Comparison of ENCODE assay signal across 9 mouse cellular contexts in genomic region chr6:48645660-48646308, GRCm38 (mm10). TPM values are rescaled to one million over a fixed set of nuclear protein-coding genes. Genes with fewer than 3 reads are reported as not detected.
DNase-seq lines count a peak whose midpoint lies in the region; ATAC-seq and TF ChIP-seq lines count a peak whose summit lies in the region.
"Had no signal": no experiment of that assay in that cellular context is flagged by ENCODE, and none has a peak within 500 bp of the region (broad histone marks: within the 10 kb centered on the region; RNA-seq: fewer than 3 reads in every experiment).

No protein-coding gene starts in this region.

- H3K4me1 ChIP-seq in forebrain, embryonic 10.5 days: no peaks in the 10 kb centered on the region
- H3K4me1 ChIP-seq in forebrain, embryonic 13.5 days: no peaks in the 10 kb centered on the region
- H3K4me1 ChIP-seq in midbrain, embryonic 15.5 days: no peaks in the 10 kb centered on the region

- DNase-seq in forebrain, embryonic 10.5 days (ENCODE audit: extremely low spot score, low spot score): peak; percentile 61
- DNase-seq in brain, embryonic 14.5 days (ENCODE audit: low read depth): peak; percentile 81
- peak; percentile 73 for DNase-seq in gastrocnemius, adult 18-20 months (ENCODE audit: low spot score)
- DNase-seq in induced T-regulatory cell, adult 2 months (ENCODE audit: low read depth): peak; percentile 93
- peak; percentile 50 to 82 for DNase-seq in left cerebral cortex, postnatal 14 days (ENCODE audit: low spot score in 2 of 2)
- peak; percentile 64 to 84 for DNase-seq in spleen, postnatal 4 days (ENCODE audit: low spot score in 2 of 2)

- H3K9ac ChIP-seq in forebrain, embryonic 13.5 days: no peak overlapping the region
- no peak overlapping the region for H3K9ac ChIP-seq in midbrain, embryonic 15.5 days
- H3K9ac ChIP-seq: lung, embryonic 15.5 days had no signal

- H3K27me3 ChIP-seq in forebrain, embryonic 10.5 days (ENCODE audit: poor library complexity, severe bottlenecking): no peaks in the 10 kb centered on the region
- H3K27me3 ChIP-seq in forebrain, embryonic 13.5 days: no peaks in the 10 kb centered on the region
- no peaks in the 10 kb centered on the region for H3K27me3 ChIP-seq in midbrain, embryonic 15.5 days (replicated peaks)
- H3K27me3 ChIP-seq: lung, embryonic 15.5 days had no signal

- no peak overlapping the region for H3K27ac ChIP-seq in forebrain, embryonic 10.5 days
- no peak overlapping the region for H3K27ac ChIP-seq in forebrain, embryonic 13.5 days
- H3K27ac ChIP-seq in midbrain, embryonic 15.5 days: no peak overlapping the region
- H3K27ac ChIP-seq: lung, embryonic 15.5 days had no signal

- WGBS in forebrain, embryonic 10.5 days: 20% methylated on average over 12 of the region's 12 CpGs
- 12% methylated on average over 12 of the region's 12 CpGs for WGBS in forebrain, embryonic 13.5 days
- WGBS in midbrain, embryonic 15.5 days: 14% methylated on average over 12 of the region's 12 CpGs

- peak; percentile 87 for TF ChIP-seq CTCF in brain, embryonic 14.5 days (IDR thresholded peaks at IDR 0.05; ENCODE audit: borderline replicate concordance, extremely low read depth, insufficient read depth, insufficient read length)

- no peaks in the 10 kb centered on the region for H3K36me3 ChIP-seq in forebrain, embryonic 10.5 days (replicated peaks)
- no peaks in the 10 kb centered on the region for H3K36me3 ChIP-seq in forebrain, embryonic 13.5 days (ENCODE audit: poor library complexity, severe bottlenecking)
- H3K36me3 ChIP-seq in midbrain, embryonic 15.5 days (replicated peaks): no peaks in the 10 kb centered on the region
- H3K36me3 ChIP-seq: lung, embryonic 15.5 days had no signal

- H3K9me3 ChIP-seq in forebrain, embryonic 10.5 days: no peaks in the 10 kb centered on the region
- no peaks in the 10 kb centered on the region for H3K9me3 ChIP-seq in forebrain, embryonic 13.5 days (replicated peaks)
- no peaks in the 10 kb centered on the region for H3K9me3 ChIP-seq in midbrain, embryonic 15.5 days
- H3K9me3 ChIP-seq: lung, embryonic 15.5 days had no signal

- no peak for ATAC-seq in forebrain, embryonic 13.5 days
- 0 out of 2 replicates have a peak, but pooled peaks have one; percentile 33 for ATAC-seq in midbrain, embryonic 15.5 days (replicated peaks)

- intact Hi-C loops in left cerebral cortex, postnatal 14 days (cut with DNase I): loop anchor here (1.0 to 10.0 kb wide), 3 partner anchors 101 to 312 kb away; no protein-coding TSS in a partner anchor

- no peak overlapping the region for H3K4me2 ChIP-seq in forebrain, embryonic 13.5 days
- H3K4me2 ChIP-seq in midbrain, embryonic 15.5 days: no peak overlapping the region
- H3K4me2 ChIP-seq: lung, embryonic 15.5 days had no signal

- no peak overlapping the region for H3K4me3 ChIP-seq in forebrain, embryonic 10.5 days
- no peak overlapping the region for H3K4me3 ChIP-seq in forebrain, embryonic 13.5 days
- no peak overlapping the region for H3K4me3 ChIP-seq in midbrain, embryonic 15.5 days
- H3K4me3 ChIP-seq: lung, embryonic 15.5 days had no signal

- TF ChIP-seq POLR2A in brain, embryonic 14.5 days (IDR thresholded peaks at IDR 0.05; ENCODE audit: borderline replicate concordance, extremely low read depth, insufficient read depth, insufficient read length, poor library complexity, severe bottlenecking): no peak

RNA-seq across cellular contexts. Expression of gene Gimap8, which starts 1.2 kb away (rescaled TPM):
- 0.31 and 0.33 TPM in 2 replicates for polyA plus RNA-seq in forebrain, embryonic 10.5 days (2016; fragmentation: Nextera tagmentation; extraction: Ambion mirVana)
- 0.19 and 0.28 TPM in 2 replicates for polyA plus RNA-seq in forebrain, embryonic 13.5 days (2015; fragmentation: Nextera tagmentation; extraction: Ambion mirVana)
- 0.81 and 1.6 TPM in 2 replicates for polyA plus RNA-seq in brain, embryonic 14.5 days (2012; rRNA removed)
- 1 to 10 TPM; 1.3 to 2.5 TPM for total RNA-seq in gastrocnemius, adult 18-20 months (2021)
- total RNA-seq in left cerebral cortex, postnatal 14 days (2021): under 1 TPM; 0.97 to 0.99 TPM
- 0.52 and 0.86 TPM in 2 replicates for polyA plus RNA-seq in midbrain, embryonic 15.5 days (2015; fragmentation: Nextera tagmentation; extraction: Ambion mirVana)

RNA-seq across cellular contexts. Expression of gene AI854703, which starts 19.2 kb away (rescaled TPM):
- 0.46 and 0.83 TPM in 2 replicates for polyA plus RNA-seq in forebrain, embryonic 10.5 days (2016; fragmentation: Nextera tagmentation; extraction: Ambion mirVana)
- 3.1 and 5.4 TPM in 2 replicates for polyA plus RNA-seq in forebrain, embryonic 13.5 days (2015; fragmentation: Nextera tagmentation; extraction: Ambion mirVana)
- polyA plus RNA-seq in brain, embryonic 14.5 days (2012; rRNA removed): 11.0 and 14.0 TPM in 2 replicates
- under 1 TPM; 0.76 to 0.78 TPM for total RNA-seq in gastrocnemius, adult 18-20 months (2021)
- total RNA-seq in left cerebral cortex, postnatal 14 days (2021): 10 to 100 TPM; 15.6 to 18.4 TPM
- 20.9 and 23.8 TPM in 2 replicates for polyA plus RNA-seq in midbrain, embryonic 15.5 days (2015; fragmentation: Nextera tagmentation; extraction: Ambion mirVana)

RNA-seq across cellular contexts. Expression of gene Gimap9, which starts 30.1 kb away (rescaled TPM):
- 4.0 TPM in 2 replicates for polyA plus RNA-seq in forebrain, embryonic 10.5 days (2016; fragmentation: Nextera tagmentation; extraction: Ambion mirVana)
- 1.7 and 2.7 TPM in 2 replicates for polyA plus RNA-seq in forebrain, embryonic 13.5 days (2015; fragmentation: Nextera tagmentation; extraction: Ambion mirVana)
- 1.6 and 1.7 TPM in 2 replicates for polyA plus RNA-seq in brain, embryonic 14.5 days (2012; rRNA removed)
- total RNA-seq in gastrocnemius, adult 18-20 months (2021): 1 to 10 TPM in 1 of 2 experiments, under 1 TPM in 1; 0.59 to 1.2 TPM
- total RNA-seq in left cerebral cortex, postnatal 14 days (2021): 1 to 10 TPM in 1 of 2 experiments, under 1 TPM in 1; 0.83 to 1.4 TPM
- polyA plus RNA-seq in midbrain, embryonic 15.5 days (2015; fragmentation: Nextera tagmentation; extraction: Ambion mirVana): 1.5 and 1.7 TPM in 2 replicates

RNA-seq across cellular contexts. Expression of gene Gimap4, which starts 38.6 kb away (rescaled TPM):
- polyA plus RNA-seq in forebrain, embryonic 10.5 days (2016; fragmentation: Nextera tagmentation; extraction: Ambion mirVana): 5.9 and 6.8 TPM in 2 replicates
- 1.9 and 2.2 TPM in 2 replicates for polyA plus RNA-seq in forebrain, embryonic 13.5 days (2015; fragmentation: Nextera tagmentation; extraction: Ambion mirVana)
- 1.2 and 1.6 TPM in 2 replicates for polyA plus RNA-seq in brain, embryonic 14.5 days (2012; rRNA removed)
- total RNA-seq in gastrocnemius, adult 18-20 months (2021): 1 to 10 TPM; 2.4 to 5.8 TPM
- under 1 TPM; 0.40 to 0.90 TPM for total RNA-seq in left cerebral cortex, postnatal 14 days (2021)
- polyA plus RNA-seq in midbrain, embryonic 15.5 days (2015; fragmentation: Nextera tagmentation; extraction: Ambion mirVana): 0.68 and 1.5 TPM in 2 replicates

RNA-seq across cellular contexts. Expression of gene Zfp775, which starts 43.9 kb away (rescaled TPM):
- 8.8 and 11.1 TPM in 2 replicates for polyA plus RNA-seq in forebrain, embryonic 10.5 days (2016; fragmentation: Nextera tagmentation; extraction: Ambion mirVana)
- 13.4 and 13.8 TPM in 2 replicates for polyA plus RNA-seq in forebrain, embryonic 13.5 days (2015; fragmentation: Nextera tagmentation; extraction: Ambion mirVana)
- 14.6 and 15.0 TPM in 2 replicates for polyA plus RNA-seq in brain, embryonic 14.5 days (2012; rRNA removed)
- total RNA-seq in gastrocnemius, adult 18-20 months (2021): 1 to 10 TPM; 8.8 TPM
- total RNA-seq in left cerebral cortex, postnatal 14 days (2021): 1 to 10 TPM; 6.0 to 7.4 TPM
- 16.3 and 16.8 TPM in 2 replicates for polyA plus RNA-seq in midbrain, embryonic 15.5 days (2015; fragmentation: Nextera tagmentation; extraction: Ambion mirVana)
